Mouse (Mus musculus) lung, adult 2 months (tissue): ENCODE data around the gene Plekha1. TPM values are rescaled to one million over a fixed set of nuclear protein-coding genes. Genes with fewer than 3 reads are reported as not detected.
A peak's percentile ranks its signal among the peaks of the same experiment; 100 is the strongest.

ENCODE experiments used
- DNase-seq: peaks from one replicate; pipeline ENCODE4 v3.0.0; 2022
- H3K4me1 ChIP-seq: fragments of 200-500 bp; 2 replicates; pipeline ENCODE4 v1.6.1; 2011; ENCODE audit warnings: low read length; ENCODE audit not compliant: control insufficient read depth, insufficient read depth
- H3K4me3 ChIP-seq: fragments of 200-500 bp; replicated peaks from 2 replicates; pipeline ENCODE3; 2011; ENCODE audit warnings: low read depth, mild to moderate bottlenecking, control low read depth, low read length; ENCODE audit errors: extremely low read depth
- CTCF ChIP-seq: fragments of 200-500 bp; IDR thresholded peaks from 2 replicates; pipeline ENCODE4 v1.5.1; 2011; ENCODE audit warnings: mild to moderate bottlenecking, low read length, control low read depth; ENCODE audit not compliant: insufficient read depth
- POLR2A ChIP-seq: fragments of 200-500 bp; IDR thresholded peaks from 2 replicates; pipeline ENCODE4 v1.6.1; 2011; ENCODE audit warnings: low read depth, mild to moderate bottlenecking, control low read depth, low read length, borderline replicate concordance; ENCODE audit errors: extremely low read depth
- WGBS: fragments of 180-500 bp; shearing (Covaris S2); methylation state at CpG from one replicate; pipeline ENCODE4 v1.1.7; 2018; 5-methylcytosine and 5-hydroxymethylcytosine counted together
- polyA plus RNA-seq: library from polyadenylated mRNA; depleted of rRNA; stranded (reverse); fragments of >200 nt; gene quantifications from 2 replicates; pipeline ENCODE4 v1.2.3, GENCODE M21; 2012

The Plekha1 gene
- polyA plus RNA-seq, 1 experiment, result 99.2 TPM

GRCm38 (mm10) chr7:130903505-130904074 is 38.0 kb downstream of the Plekha1 start:
- DNase-seq, result no peak
- H3K4me3 ChIP-seq, result peak overlapping the region; percentile 42
- 63% methylated on average over 16 of the region's 16 CpGs for WGBS
- peaks cover 2% of the 10 kb centered on the region; the same call in 1 of the 2 replicates for H3K4me1 ChIP-seq
- no peak for TF ChIP-seq CTCF
- no peak for TF ChIP-seq POLR2A

GRCm38 (mm10) chr7:130904571-130905365 is 39.2 kb downstream of the Plekha1 start:
- Histone ChIP-seq H3K4me3 (no peak overlapping the region), H3K4me1 (peaks cover 2% of the 10 kb centered on the region; the same call in 1 of the 2 replicates)
- DNase-seq, result no peak
- TF ChIP-seq POLR2A (no peak), CTCF (no peak)
- 85% methylated on average over 13 of the region's 13 CpGs for WGBS

GRCm38 (mm10) chr7:130910841-130911240 is 45.3 kb downstream of the Plekha1 start:
- Histone ChIP-seq H3K4me1 (no peaks in the 10 kb centered on the region), H3K4me3 (no peak overlapping the region)
- TF ChIP-seq POLR2A (no peak), CTCF (no peak)
- 78% methylated on average over 14 of the region's 14 CpGs for WGBS
- no peak for DNase-seq

- DNase-seq, result no peak
- H3K4me3 ChIP-seq, result no peak overlapping the region
- 28% methylated on average over 5 of the region's 5 CpGs for WGBS
- no peak for TF ChIP-seq POLR2A
- peak; percentile 62 for TF ChIP-seq CTCF
- H3K4me1 ChIP-seq, result no peaks in the 10 kb centered on the region
Observed at GRCm38 (mm10) chr7:130914693-130915363, 49.3 kb downstream of the Plekha1 start.

GRCm38 (mm10) chr7:130918260-130918659 is 52.7 kb downstream of the Plekha1 start:
- TF ChIP-seq CTCF (no peak), POLR2A (no peak)
- WGBS, result 66% methylated on average over 2 of the region's 2 CpGs
- DNase-seq, result no peak
- Histone ChIP-seq H3K4me1 (no peaks in the 10 kb centered on the region), H3K4me3 (no peak overlapping the region)

GRCm38 (mm10) chr7:130922981-130923731 is 57.6 kb downstream of the Plekha1 start:
- H3K4me3 ChIP-seq, result no peak overlapping the region
- WGBS, result 63% methylated on average over 13 of the region's 13 CpGs
- no peaks in the 10 kb centered on the region for H3K4me1 ChIP-seq
- TF ChIP-seq POLR2A (no peak), CTCF (no peak)
- DNase-seq, result no peak

- TF ChIP-seq POLR2A, result no peak
- TF ChIP-seq CTCF, result no peak
- no peak for DNase-seq
- Histone ChIP-seq H3K4me1 (no peaks in the 10 kb centered on the region), H3K4me3 (no peak overlapping the region)
- 67% methylated on average over 3 of the region's 3 CpGs for WGBS
Observed at GRCm38 (mm10) chr7:130930401-130930800, 64.8 kb downstream of the Plekha1 start.

- H3K4me3 ChIP-seq, result no peak overlapping the region
- WGBS, result 87% methylated on average over 9 of the region's 9 CpGs
- H3K4me1 ChIP-seq, result peaks cover 5% of the 10 kb centered on the region; the same call in 1 of the 2 replicates
- no peak for DNase-seq
- no peak for TF ChIP-seq CTCF
- TF ChIP-seq POLR2A, result no peak
Observed at GRCm38 (mm10) chr7:130932921-130933320, 67.4 kb downstream of the Plekha1 start.

- Histone ChIP-seq H3K4me1 (peaks cover 5% of the 10 kb centered on the region; the same call in 1 of the 2 replicates), H3K4me3 (no peak overlapping the region)
- no peak for DNase-seq
Observed at GRCm38 (mm10) chr7:130934654-130935053, 69.1 kb downstream of the Plekha1 start.

More at GRCm38 (mm10) chr7:130934654-130935053, 69.1 kb downstream of the Plekha1 start:
- TF ChIP-seq CTCF, result no peak
- no peak for TF ChIP-seq POLR2A
- WGBS, result 90% methylated on average over 4 of the region's 4 CpGs
